Mouse (Mus musculus) spleen, adult 2 months (tissue): ENCODE data around the gene Tnpo2. TPM values are rescaled to one million over a fixed set of nuclear protein-coding genes. Genes with fewer than 3 reads are reported as not detected.

Source experiments
- DNase-seq, 2 experiments: peaks; one replicate each; pipeline versions ENCODE4 v3.0.0 to v3.0.0-alpha.2; 2012 to 2021; ENCODE audit warnings: low spot score in 2 of 2, low read depth in 1 of 2
- H3K27ac ChIP-seq: fragments of 200-500 bp; 2 replicates; pipeline ENCODE4 v1.5.1; 2012; ENCODE audit warnings: low read length, inconsistent platforms; ENCODE audit not compliant: insufficient read depth
- H3K27me3 ChIP-seq: fragments of 200-500 bp; 2 replicates; pipeline ENCODE4 v1.6.1; 2012; ENCODE audit warnings: mild to moderate bottlenecking, moderate library complexity, low read length, inconsistent platforms; ENCODE audit not compliant: control insufficient read depth, insufficient read depth
- H3K36me3 ChIP-seq: fragments of 200-500 bp; 2 replicates; pipeline ENCODE4 v1.6.1; 2012; ENCODE audit warnings: mild to moderate bottlenecking, low read length, inconsistent platforms; ENCODE audit not compliant: control insufficient read depth, insufficient read depth
- H3K4me1 ChIP-seq: fragments of 200-500 bp; 2 replicates; pipeline ENCODE4 v1.6.1; 2011; ENCODE audit warnings: inconsistent platforms; ENCODE audit not compliant: control insufficient read depth, insufficient read depth, insufficient read length
- H3K4me3 ChIP-seq: fragments of 200-500 bp; 2 replicates; pipeline ENCODE4 v1.5.1; 2011; ENCODE audit warnings: mild to moderate bottlenecking, inconsistent platforms; ENCODE audit not compliant: insufficient read depth, insufficient read length; ENCODE audit errors: extremely low read depth
- CTCF ChIP-seq: fragments of 200-500 bp; IDR thresholded peaks from 2 replicates; pipeline ENCODE4 v1.5.1; 2011; ENCODE audit warnings: mild to moderate bottlenecking, inconsistent platforms; ENCODE audit not compliant: insufficient read depth, insufficient read length, insufficient replicate concordance; ENCODE audit errors: extremely low read depth
- POLR2A ChIP-seq: fragments of 200-500 bp; IDR thresholded peaks from 2 replicates; pipeline ENCODE4 v1.6.1; 2011; ENCODE audit warnings: low read depth, low read length, inconsistent platforms
- WGBS: fragments of 180-500 bp; shearing (Covaris S2); methylation state at CpG from one replicate; pipeline ENCODE4 v1.1.7; 2018; 5-methylcytosine and 5-hydroxymethylcytosine counted together
- polyA plus RNA-seq: library from polyadenylated mRNA; depleted of rRNA; stranded (reverse); fragments of >200 nt; gene quantifications from 2 replicates; pipeline ENCODE4 v1.2.3, GENCODE M21; 2012

The Tnpo2 gene
- polyA plus RNA-seq, 1 experiment = 40.0 TPM

DNA sequence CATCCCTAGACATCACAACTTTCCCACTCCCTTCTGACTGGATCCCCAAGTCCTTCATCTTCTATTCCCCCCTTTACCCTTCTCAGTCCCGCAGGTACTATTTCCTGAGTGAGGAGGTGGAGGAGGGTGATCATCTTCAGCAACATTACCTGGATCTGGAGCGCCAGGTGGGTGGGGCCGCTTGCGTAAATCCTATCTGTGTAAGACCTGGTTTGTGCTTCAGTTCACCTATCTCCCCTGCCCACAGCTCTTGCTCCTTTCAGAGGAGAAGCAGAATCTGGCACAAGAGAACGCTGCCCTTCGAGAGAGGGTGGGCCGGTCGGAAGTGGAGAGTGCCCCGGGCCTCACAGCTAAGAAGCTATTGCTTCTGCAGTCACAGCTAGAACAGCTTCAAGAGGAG is 42.3 kb upstream of the Tnpo2 start:
- WGBS = 97% methylated on average over 9 of the region's 9 CpGs

DNA sequence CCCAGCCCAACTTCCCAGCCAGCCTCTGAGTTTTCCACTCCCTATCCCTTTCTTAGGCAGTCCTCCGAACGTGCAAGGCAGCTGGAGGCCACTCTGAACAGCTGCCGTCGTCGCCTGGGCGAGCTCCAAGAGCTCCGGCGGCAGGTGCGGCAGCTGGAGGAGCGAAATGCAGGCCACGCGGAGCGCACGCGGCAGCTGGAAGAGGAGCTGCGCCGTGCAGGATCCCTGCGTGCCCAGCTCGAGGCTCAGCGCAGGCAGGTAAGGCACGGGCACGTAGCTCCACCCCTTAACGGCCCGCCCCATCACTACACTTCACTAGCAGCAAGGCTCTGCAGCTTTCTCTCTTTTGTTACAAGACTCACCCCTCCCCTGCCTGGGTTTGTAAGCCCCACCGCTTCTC is 41.0 kb upstream of the Tnpo2 start:
- Histone ChIP-seq H3K36me3 (no peaks in the 10 kb centered on the region), H3K4me3 (no peak overlapping the region), H3K27me3 (no peaks in the 10 kb centered on the region), H3K27ac (no peak overlapping the region), H3K4me1 (peaks cover 2% of the 10 kb centered on the region; the same call in 1 of the 2 replicates)
- no peak for DNase-seq
- TF ChIP-seq CTCF (no peak), POLR2A (no peak)
- WGBS = 90% methylated on average over 25 of the region's 25 CpGs

More for the DNA sequence above, 42.3 kb upstream of the Tnpo2 start:
- no peak for DNase-seq
- H3K27ac ChIP-seq = no peak overlapping the region
- H3K27me3 ChIP-seq = no peaks in the 10 kb centered on the region
- peaks cover 2% of the 10 kb centered on the region; the same call in 1 of the 2 replicates for H3K4me1 ChIP-seq
- H3K4me3 ChIP-seq = no peak overlapping the region
- H3K36me3 ChIP-seq = no peaks in the 10 kb centered on the region
- TF ChIP-seq POLR2A = no peak
- no peak for TF ChIP-seq CTCF

DNA sequence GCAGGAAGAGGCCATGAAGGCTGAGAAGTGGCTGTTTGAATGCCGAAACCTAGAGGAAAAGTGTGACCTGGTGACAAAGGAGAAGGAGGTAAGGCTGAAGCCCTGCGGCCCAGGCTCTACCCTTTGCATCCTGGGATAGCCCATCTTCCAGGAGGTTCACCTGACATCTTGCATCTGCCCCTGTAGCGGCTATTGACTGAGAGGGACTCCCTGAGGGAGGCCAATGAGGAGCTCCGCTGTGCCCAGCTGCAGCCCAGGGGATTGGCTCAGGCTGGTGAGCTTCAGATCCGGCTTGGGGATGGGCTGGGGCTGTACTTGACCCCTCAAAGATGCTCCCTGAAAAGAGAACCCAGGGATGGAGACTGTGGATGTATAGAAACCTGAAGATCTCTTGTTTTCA is 39.7 kb upstream of the Tnpo2 start:
- TF ChIP-seq POLR2A = no peak
- TF ChIP-seq CTCF = no peak
- Histone ChIP-seq H3K27me3 (no peaks in the 10 kb centered on the region), H3K4me3 (no peak overlapping the region), H3K27ac (no peak overlapping the region), H3K36me3 (no peaks in the 10 kb centered on the region), H3K4me1 (peaks cover 2% of the 10 kb centered on the region; the same call in 1 of the 2 replicates)
- WGBS = 96% methylated on average over 5 of the region's 5 CpGs
- DNase-seq = no peak

GRCm38 (mm10) chr8:84997649-84998295 is 38.9 kb upstream of the Tnpo2 start:
- no peaks in the 10 kb centered on the region for H3K27me3 ChIP-seq
- H3K36me3 ChIP-seq = no peaks in the 10 kb centered on the region
- no peak overlapping the region for H3K4me3 ChIP-seq
- DNase-seq = peak; percentile 80 to 91
- 3% methylated on average over 19 of the region's 19 CpGs for WGBS
- TF ChIP-seq CTCF (peak; percentile 100), POLR2A (no peak)
- no peak overlapping the region for H3K27ac ChIP-seq
- H3K4me1 ChIP-seq = peaks cover 2% of the 10 kb centered on the region; the same call in 1 of the 2 replicates

GRCm38 (mm10) chr8:85007686-85008085 is 29.0 kb upstream of the Tnpo2 start:
- TF ChIP-seq CTCF (0 out of 2 replicates have a peak, but pooled peaks have one; percentile 31), POLR2A (no peak)
- Histone ChIP-seq H3K36me3 (no peaks in the 10 kb centered on the region), H3K4me1 (no peaks in the 10 kb centered on the region), H3K27ac (no peak overlapping the region), H3K4me3 (no peak overlapping the region), H3K27me3 (peaks cover 5% of the 10 kb centered on the region; the same call in 1 of the 2 replicates)
- DNase-seq = peak in 1 of 2 experiments; percentile 20
- 33% methylated on average over 25 of the region's 25 CpGs for WGBS

GRCm38 (mm10) chr8:85011242-85011641 is 25.5 kb upstream of the Tnpo2 start:
- H3K27ac ChIP-seq = no peak overlapping the region
- WGBS = 12% methylated on average over 28 of the region's 28 CpGs

More at GRCm38 (mm10) chr8:85011242-85011641, 25.5 kb upstream of the Tnpo2 start:
- Histone ChIP-seq H3K27me3 (peaks cover 10% of the 10 kb centered on the region), H3K4me3 (no peak overlapping the region), H3K36me3 (no peaks in the 10 kb centered on the region), H3K4me1 (no peaks in the 10 kb centered on the region; the same call in 1 of the 2 replicates)
- DNase-seq = no peak
- TF ChIP-seq CTCF (no peak), POLR2A (no peak)
